ENCODE assay signal across 9 mouse cellular contexts in the genomic region with DNA sequence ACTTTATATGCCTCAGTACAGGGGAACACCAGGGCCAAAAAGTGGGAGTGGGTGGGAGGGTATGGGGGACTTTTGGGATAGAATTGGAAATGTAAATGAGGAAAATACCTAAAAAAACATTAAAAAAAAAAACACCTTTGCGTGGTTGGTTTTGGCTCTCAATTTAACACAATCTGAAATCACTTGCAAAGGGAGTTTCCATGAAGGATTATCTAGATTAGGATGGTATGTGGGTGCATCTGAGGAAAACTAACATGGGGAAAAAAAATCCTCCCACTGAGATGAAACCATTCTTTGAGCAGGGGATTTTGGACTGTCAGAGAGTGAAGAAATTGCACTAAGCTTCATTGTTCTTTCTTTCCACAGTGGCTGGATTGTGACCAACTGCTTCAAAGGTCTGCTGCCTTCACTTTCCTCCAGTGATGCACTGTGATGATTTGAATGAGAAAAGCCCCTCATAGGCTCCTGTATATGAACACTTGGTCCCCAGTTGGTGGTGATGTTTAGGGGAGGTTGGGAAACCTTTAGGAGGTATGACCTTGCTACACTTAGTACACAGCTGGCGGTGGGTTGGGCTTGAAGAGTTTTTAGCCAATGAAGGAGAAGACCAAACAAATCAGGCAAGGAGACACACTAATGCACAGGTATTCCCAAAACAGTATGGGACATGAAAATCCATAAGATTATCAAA. TPM values are rescaled to one million over a fixed set of nuclear protein-coding genes. Genes with fewer than 3 reads are reported as not detected.
DNase-seq lines count a peak whose midpoint lies in the region; ATAC-seq and TF ChIP-seq lines count a peak whose summit lies in the region.
"Had no signal": no experiment of that assay in that cellular context is flagged by ENCODE, and none has a peak within 500 bp of the region (broad histone marks: within the 10 kb centered on the region; RNA-seq: fewer than 3 reads in every experiment).

No protein-coding gene starts in this region.

- peaks cover 24% of the 10 kb centered on the region for H3K36me3 ChIP-seq in heart, adult 2 months (ENCODE audit: control insufficient read depth, insufficient read depth, low read length)
- no peaks in the 10 kb centered on the region for H3K36me3 ChIP-seq in heart, embryonic 10.5 days
- no peaks in the 10 kb centered on the region for H3K36me3 ChIP-seq in liver, embryonic 14.5 days (replicated peaks; ENCODE audit: control insufficient read depth, insufficient read depth, low read depth)
- H3K36me3 ChIP-seq in splenic B cell, adult 2 months (ENCODE audit: control insufficient read depth, insufficient read depth, low read length, poor library complexity, severe bottlenecking) = no peaks in the 10 kb centered on the region; the same call in 1 of the 2 replicates

- H3K4me3 ChIP-seq in heart, adult 2 months = peak overlapping the region; percentile 66
- no peak overlapping the region for H3K4me3 ChIP-seq in heart, embryonic 10.5 days
- peak overlapping the region; percentile 74 for H3K4me3 ChIP-seq in bone marrow macrophage, adult 2 months (ENCODE audit: insufficient read depth, low read length)
- H3K4me3 ChIP-seq in liver, embryonic 14.5 days (ENCODE audit: insufficient read depth in 1 of 2, low read depth in 2 of 2, low read length in 2 of 2) = peak overlapping the region in 1 of 2 experiments; percentile 60; a peak in 2 of 4 replicates

- no peaks in the 10 kb centered on the region for H3K9me3 ChIP-seq in heart, embryonic 10.5 days
- H3K9me3 ChIP-seq in liver, embryonic 14.5 days (ENCODE audit: control insufficient read depth, low read length) = no peaks in the 10 kb centered on the region

- intact Hi-C loops in heart, adult 2 months (cut with DNase I) = loop anchor here (1.0 kb wide), 1 partner anchor 56 kb away; a partner anchor contains a TSS

- no peak for TF ChIP-seq EP300 in heart, adult 2 months (IDR thresholded peaks at IDR 0.05; ENCODE audit: insufficient read depth, low read depth, low read length)
- TF ChIP-seq EP300 in liver, embryonic 14.5 days (IDR thresholded peaks at IDR 0.05; ENCODE audit: low read depth) = no peak

- DNase-seq in heart, adult 2 months = peak in 1 of 2 experiments; percentile 53
- no peak for DNase-seq in heart, embryonic 10.5 days (ENCODE audit: low spot score)
- no peak for DNase-seq in liver, embryonic 14.5 days (ENCODE audit: low read depth in 3 of 3, low spot score in 3 of 3)
- DNase-seq in splenic B cell, adult 2 months (ENCODE audit: low read depth, low spot score) = peak; percentile 75
- DNase-seq in cerebellum, adult 9-10 months = no peak
- no peak for DNase-seq in embryo, embryonic 9.5 days (ENCODE audit: extremely low spot score)

- no peak for ATAC-seq in liver, embryonic 14.5 days (ENCODE audit: insufficient read depth)
- ATAC-seq in cerebellum, adult (ENCODE audit: insufficient number of reproducible peaks, low FRiP score, low TSS enrichment) = no peak

- peaks cover 26% of the 10 kb centered on the region for H3K4me1 ChIP-seq in heart, adult 2 months (ENCODE audit: control insufficient read depth, insufficient read depth, low read length)
- no peaks in the 10 kb centered on the region for H3K4me1 ChIP-seq in heart, embryonic 10.5 days
- H3K4me1 ChIP-seq in bone marrow macrophage, adult 2 months (ENCODE audit: control insufficient read depth, insufficient read depth, low read length) = peaks cover 39% of the 10 kb centered on the region
- H3K4me1 ChIP-seq in liver, embryonic 14.5 days (replicated peaks; ENCODE audit: control insufficient read depth in 2 of 2, insufficient read depth in 2 of 2, low read length in 1 of 2) = peaks cover 33 to 49% of the 10 kb centered on the region in 2 experiments

- TF ChIP-seq CTCF in heart, adult 2 months (IDR thresholded peaks at IDR 0.05) = no peak
- no peak for TF ChIP-seq CTCF in bone marrow macrophage, adult 2 months (IDR thresholded peaks at IDR 0.05; ENCODE audit: low read depth, low read length)
- TF ChIP-seq CTCF in liver, embryonic 14.5 days (IDR thresholded peaks at IDR 0.05; ENCODE audit: low read depth) = no peak

- 0 out of 2 replicates have a peak, but pooled peaks have one; percentile 18 for TF ChIP-seq POLR2A in heart, adult 2 months (IDR thresholded peaks at IDR 0.05; ENCODE audit: insufficient read depth, low read depth, low read length)
- TF ChIP-seq POLR2A in bone marrow macrophage, adult 2 months (IDR thresholded peaks at IDR 0.05; ENCODE audit: borderline replicate concordance, low read depth, low read length) = no peak

- H3K4me2 ChIP-seq in liver, embryonic 14.5 days (ENCODE audit: low read depth) = peak overlapping the region; percentile 75

- H3K9ac ChIP-seq in heart, adult 2 months (ENCODE audit: low read depth, low read length) = peak overlapping the region; percentile 89
- H3K9ac ChIP-seq in liver, embryonic 14.5 days (replicated peaks) = no peak overlapping the region

- WGBS in heart, adult 2 months = 57% methylated on average over 2 of the region's 2 CpGs
- WGBS in heart, embryonic 10.5 days = 88% methylated on average over 2 of the region's 2 CpGs
- 71% methylated on average over 2 of the region's 2 CpGs for WGBS in liver, embryonic 14.5 days (ENCODE audit: insufficient replicate concordance)

- no peaks in the 10 kb centered on the region for H3K27me3 ChIP-seq in heart, adult 2 months (ENCODE audit: control insufficient read depth, insufficient read depth, low read length)
- H3K27me3 ChIP-seq in heart, embryonic 10.5 days (ENCODE audit: insufficient read depth, poor library complexity, severe bottlenecking) = no peaks in the 10 kb centered on the region
- no peaks in the 10 kb centered on the region for H3K27me3 ChIP-seq in liver, embryonic 14.5 days (ENCODE audit: control insufficient read depth, insufficient read depth, low read length)
- H3K27me3 ChIP-seq in splenic B cell, adult 2 months (ENCODE audit: control insufficient read depth, insufficient read depth, low read length, poor library complexity, severe bottlenecking) = no peaks in the 10 kb centered on the region

- H3K79me2 ChIP-seq in heart, adult 2 months (replicated peaks; ENCODE audit: control insufficient read depth, insufficient read depth, low read length) = no peaks in the 10 kb centered on the region; the same call in 1 of the 2 replicates

- H3K27ac ChIP-seq in heart, adult 2 months = peak overlapping the region; percentile 96
- no peak overlapping the region for H3K27ac ChIP-seq in heart, embryonic 10.5 days
- peak overlapping the region; percentile 100 for H3K27ac ChIP-seq in bone marrow macrophage, adult 2 months (ENCODE audit: insufficient read depth, low read depth, low read length)
- peak overlapping the region; percentile 7 for H3K27ac ChIP-seq in liver, embryonic 14.5 days

RNA-seq across cellular contexts. Expression of a gene that starts 38.4 kb away (rescaled TPM):
- under 1 TPM; 0.26 to 0.48 TPM for total RNA-seq in heart, adult 2 months (2021)
- polyA plus RNA-seq in heart, adult 2 months (2012; rRNA removed) = 0.20 and 0.49 TPM in 2 replicates
- polyA plus RNA-seq in heart, embryonic 10.5 days (2016; fragmentation: Nextera tagmentation; extraction: Ambion mirVana) = 0.12 and 0.25 TPM in 2 replicates
- 1.7 and 2.1 TPM in 2 replicates for polyA plus RNA-seq in bone marrow macrophage, adult 2 months (2012; ENCODE audit: insufficient read depth, insufficient read length, missing spikeins)
- polyA plus RNA-seq in liver, embryonic 14.5 days (2012; rRNA removed) = 0.44 and 0.98 TPM in 2 replicates
- 0.97 and 1.1 TPM in 2 replicates for polyA plus RNA-seq in liver, embryonic 14.5 days (2014; fragmentation: Nextera tagmentation; extraction: Ambion mirVana)
- total RNA-seq: left cerebral cortex, postnatal 10 days had no signal

RNA-seq across cellular contexts. Expression of a gene that starts 56.4 kb away (rescaled TPM):
- total RNA-seq in heart, adult 2 months (2021) = 10 to 100 TPM; 28.7 to 40.7 TPM
- polyA plus RNA-seq in heart, adult 2 months (2012; rRNA removed) = 32.4 and 47.0 TPM in 2 replicates
- polyA plus RNA-seq in heart, embryonic 10.5 days (2016; fragmentation: Nextera tagmentation; extraction: Ambion mirVana) = not detected in 2 replicates
- 99.8 and 118 TPM in 2 replicates for polyA plus RNA-seq in bone marrow macrophage, adult 2 months (2012; ENCODE audit: insufficient read depth, insufficient read length, missing spikeins)
- 2.1 and 6.6 TPM in 2 replicates for polyA plus RNA-seq in liver, embryonic 14.5 days (2012; rRNA removed)
- polyA plus RNA-seq in liver, embryonic 14.5 days (2014; fragmentation: Nextera tagmentation; extraction: Ambion mirVana) = 0.19 and 0.22 TPM in 2 replicates
